Mouse (Mus musculus): ENCODE measurements around the gene Sphk1.

DNA sequence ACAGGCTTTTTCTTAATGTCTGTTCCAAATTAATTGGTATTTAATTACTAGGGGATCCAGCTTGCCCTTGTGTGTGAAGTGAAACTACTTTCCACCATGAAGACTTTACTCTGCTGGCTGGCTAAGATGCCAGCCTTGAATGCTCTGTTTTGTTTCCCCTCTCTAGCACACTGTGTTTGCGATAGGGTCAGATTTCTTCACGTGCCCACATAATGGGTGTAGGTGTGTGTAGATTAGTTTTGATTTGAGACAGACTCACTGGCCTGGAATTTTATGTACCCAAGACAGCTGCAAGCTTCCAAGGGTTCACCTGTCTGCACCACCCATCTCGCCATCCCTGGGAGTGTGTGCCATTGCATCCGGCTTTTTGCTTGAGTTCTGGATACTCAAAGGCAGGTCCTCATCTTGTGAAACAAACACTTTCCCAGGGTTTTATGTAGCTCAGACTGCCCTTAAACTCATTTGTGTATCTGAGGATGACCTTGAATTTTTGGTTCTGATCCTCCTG, 17.1 kb upstream of the Sphk1 start:
- no peak for TF ChIP-seq GATA1 (IDR thresholded peaks at IDR 0.05; ENCODE audit: borderline replicate concordance, low read length)
- no peak for TF ChIP-seq FLI1 (IDR thresholded peaks at IDR 0.05; ENCODE audit: low read length)
